Mouse (Mus musculus) liver, adult 2 months (tissue): Measurements from ENCODE around the gene Erg.

Experiments used
- CTCF ChIP-seq: fragments of 200-500 bp; IDR thresholded peaks from 2 replicates; pipeline ENCODE4 v1.5.1; 2011; ENCODE audit warnings: low read depth, low read length, control low read depth
- POLR2A ChIP-seq: fragments of 200-500 bp; IDR thresholded peaks from 2 replicates; pipeline ENCODE4 v1.6.1; 2011; ENCODE audit warnings: low read length, control low read depth; ENCODE audit not compliant: insufficient read depth; ENCODE audit errors: extremely low read depth

DNA sequence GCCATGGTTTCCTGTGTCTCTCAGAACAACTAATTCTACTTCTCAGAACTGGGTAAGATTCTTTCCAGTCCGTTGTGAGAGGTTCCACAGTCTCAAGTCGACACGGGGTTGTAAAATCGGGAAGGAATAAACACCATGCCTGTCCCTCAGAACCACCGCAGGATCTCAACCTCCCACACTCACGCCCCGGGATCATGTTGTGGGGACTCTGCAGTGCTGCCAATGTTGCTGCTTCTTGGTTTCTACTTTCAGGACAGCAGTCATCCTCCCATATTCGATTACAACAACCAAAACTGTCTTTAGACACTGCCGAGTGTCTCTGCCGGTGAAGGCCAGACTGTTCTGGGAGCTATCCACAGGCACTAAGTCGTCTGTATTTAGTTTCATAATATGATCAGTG, 113.6 kb downstream of the Erg start:
- TF ChIP-seq CTCF (no peak), POLR2A (no peak)
